Comparison of ENCODE assay signal across 30 mouse cellular contexts in the genomic region with DNA sequence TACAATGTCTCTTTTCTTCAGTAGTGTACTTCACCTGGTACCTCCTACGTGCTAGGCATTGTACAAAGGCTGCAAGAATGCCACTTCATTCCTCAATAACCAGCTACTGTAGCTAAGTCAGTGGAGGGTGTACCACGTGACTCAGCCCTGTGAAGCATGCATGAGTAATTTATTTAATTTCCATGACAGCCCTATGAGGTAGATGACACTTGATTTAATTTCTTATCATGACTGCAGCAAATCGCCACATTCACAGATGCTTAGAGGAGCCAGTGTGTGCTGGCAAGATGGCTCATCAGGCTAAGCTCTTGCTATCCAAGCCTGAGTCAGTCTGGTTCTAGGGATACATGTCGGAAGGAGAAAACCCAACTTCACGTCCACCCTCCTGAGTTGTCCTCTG.
A peak's percentile ranks its signal among the peaks of the same experiment; 100 is the strongest.
DNase-seq lines count a peak whose midpoint lies in the region; ATAC-seq and TF ChIP-seq lines count a peak whose summit lies in the region.
"Had no signal": no experiment of that assay in that cellular context is flagged by ENCODE, and none has a peak within 500 bp of the region (broad histone marks: within the 10 kb centered on the region; RNA-seq: fewer than 3 reads in every experiment).

No protein-coding gene starts in this region.

- WGBS in forebrain, embryonic 14.5 days, result 75% methylated on average over 5 of the region's 5 CpGs
- WGBS in forebrain, embryonic 12.5 days, result 80% methylated on average over 5 of the region's 5 CpGs
- WGBS in hindbrain, embryonic 14.5 days, result 61% methylated on average over 5 of the region's 5 CpGs
- 80% methylated on average over 5 of the region's 5 CpGs for WGBS in hindbrain, embryonic 12.5 days
- WGBS in midbrain, postnatal 0 days, result 73% methylated on average over 5 of the region's 5 CpGs
- 72% methylated on average over 5 of the region's 5 CpGs for WGBS in midbrain, embryonic 16.5 days

- no peak for TF ChIP-seq CTCF in midbrain, postnatal 0 days (IDR thresholded peaks at IDR 0.05)

- no peaks in the 10 kb centered on the region for H3K36me3 ChIP-seq in forebrain, embryonic 14.5 days (ENCODE audit: control insufficient read depth, insufficient read depth, low read length)
- H3K36me3 ChIP-seq in forebrain, embryonic 12.5 days (replicated peaks), result no peaks in the 10 kb centered on the region
- no peaks in the 10 kb centered on the region for H3K36me3 ChIP-seq in hindbrain, embryonic 14.5 days (replicated peaks; ENCODE audit: control insufficient read depth, insufficient read depth)
- H3K36me3 ChIP-seq in hindbrain, embryonic 12.5 days, result no peaks in the 10 kb centered on the region
- H3K36me3 ChIP-seq in midbrain, postnatal 0 days (ENCODE audit: insufficient read depth, low read length), result no peaks in the 10 kb centered on the region
- no peaks in the 10 kb centered on the region for H3K36me3 ChIP-seq in midbrain, embryonic 16.5 days (ENCODE audit: control insufficient read depth, insufficient read depth, low read length)
- H3K36me3 ChIP-seq: embryonic facial prominence, embryonic 12.5 days; embryonic facial prominence, embryonic 15.5 days; heart, embryonic 12.5 days; heart, embryonic 15.5 days; hindbrain, embryonic 10.5 days; hindbrain, embryonic 15.5 days had no signal

- no peak overlapping the region for H3K9ac ChIP-seq in forebrain, embryonic 14.5 days (ENCODE audit: low read length)
- no peak overlapping the region for H3K9ac ChIP-seq in forebrain, embryonic 12.5 days
- H3K9ac ChIP-seq in hindbrain, embryonic 14.5 days, result no peak overlapping the region
- no peak overlapping the region for H3K9ac ChIP-seq in hindbrain, embryonic 12.5 days
- H3K9ac ChIP-seq in midbrain, postnatal 0 days (replicated peaks; ENCODE audit: low read length, poor library complexity, severe bottlenecking), result no peak overlapping the region
- H3K9ac ChIP-seq in midbrain, embryonic 16.5 days (ENCODE audit: low read depth, low read length), result no peak overlapping the region
- H3K9ac ChIP-seq: embryonic facial prominence, embryonic 12.5 days; embryonic facial prominence, embryonic 15.5 days; forebrain, embryonic 13.5 days; heart, embryonic 12.5 days; heart, embryonic 15.5 days; hindbrain, embryonic 15.5 days had no signal

- H3K4me1 ChIP-seq in forebrain, embryonic 14.5 days (ENCODE audit: control insufficient read depth, insufficient read depth, low read length), result no peaks in the 10 kb centered on the region
- H3K4me1 ChIP-seq in forebrain, embryonic 12.5 days, result no peaks in the 10 kb centered on the region
- H3K4me1 ChIP-seq in hindbrain, embryonic 14.5 days (replicated peaks; ENCODE audit: control insufficient read depth, insufficient read depth, low read length), result 0 out of 2 replicates have a peak, but pooled peaks cover 6% of the 10 kb centered on the region
- 0 out of 2 replicates have a peak, but pooled peaks cover 2% of the 10 kb centered on the region for H3K4me1 ChIP-seq in hindbrain, embryonic 12.5 days
- H3K4me1 ChIP-seq in midbrain, postnatal 0 days (ENCODE audit: insufficient read depth, low read length), result no peaks in the 10 kb centered on the region
- H3K4me1 ChIP-seq in midbrain, embryonic 16.5 days (ENCODE audit: control insufficient read depth, insufficient read depth, low read length), result no peaks in the 10 kb centered on the region
- H3K4me1 ChIP-seq: embryonic facial prominence, embryonic 12.5 days; embryonic facial prominence, embryonic 15.5 days; forebrain, embryonic 13.5 days; heart, embryonic 12.5 days; heart, embryonic 15.5 days had no signal

- ATAC-seq in forebrain, embryonic 14.5 days, result no peak
- no peak; the same call in 1 of the 2 replicates for ATAC-seq in forebrain, embryonic 12.5 days (ENCODE audit: low FRiP score)
- ATAC-seq in hindbrain, embryonic 14.5 days (ENCODE audit: low FRiP score), result no peak
- no peak for ATAC-seq in hindbrain, embryonic 12.5 days (ENCODE audit: low FRiP score)
- ATAC-seq in midbrain, postnatal 0 days (ENCODE audit: low FRiP score), result no peak
- ATAC-seq in midbrain, embryonic 16.5 days, result no peak
- ATAC-seq: CD4-positive, CD25-positive, alpha-beta regulatory T cell, adult 4 months; forebrain, embryonic 13.5 days; inflammation-experienced regulatory T-cells, adult 6 months; intestine, embryonic 16.5 days had no signal

- H3K27me3 ChIP-seq in forebrain, embryonic 14.5 days (replicated peaks; ENCODE audit: control insufficient read depth, insufficient read depth, low read length), result no peaks in the 10 kb centered on the region
- H3K27me3 ChIP-seq in forebrain, embryonic 12.5 days, result no peaks in the 10 kb centered on the region
- H3K27me3 ChIP-seq in hindbrain, embryonic 14.5 days (ENCODE audit: control insufficient read depth, insufficient read depth, low read length), result no peaks in the 10 kb centered on the region
- H3K27me3 ChIP-seq in hindbrain, embryonic 12.5 days, result no peaks in the 10 kb centered on the region
- no peaks in the 10 kb centered on the region for H3K27me3 ChIP-seq in midbrain, postnatal 0 days (ENCODE audit: insufficient read depth, low read length)
- H3K27me3 ChIP-seq in midbrain, embryonic 16.5 days (ENCODE audit: control insufficient read depth, insufficient read depth, low read depth, low read length), result no peaks in the 10 kb centered on the region
- H3K27me3 ChIP-seq: embryonic facial prominence, embryonic 12.5 days; embryonic facial prominence, embryonic 15.5 days; forebrain, embryonic 13.5 days; heart, embryonic 12.5 days; heart, embryonic 15.5 days; hindbrain, embryonic 15.5 days had no signal

- no peak overlapping the region for H3K27ac ChIP-seq in forebrain, embryonic 14.5 days (ENCODE audit: low read depth, low read length)
- H3K27ac ChIP-seq in forebrain, embryonic 12.5 days, result no peak overlapping the region
- no peak overlapping the region for H3K27ac ChIP-seq in hindbrain, embryonic 14.5 days
- H3K27ac ChIP-seq in hindbrain, embryonic 12.5 days, result no peak overlapping the region
- H3K27ac ChIP-seq in midbrain, postnatal 0 days (ENCODE audit: low read depth, low read length), result no peak overlapping the region
- no peak overlapping the region for H3K27ac ChIP-seq in midbrain, embryonic 16.5 days (ENCODE audit: low read length)
- H3K27ac ChIP-seq: embryonic facial prominence, embryonic 12.5 days; embryonic facial prominence, embryonic 15.5 days; forebrain, embryonic 13.5 days; heart, embryonic 15.5 days; hindbrain, embryonic 10.5 days; hindbrain, embryonic 15.5 days had no signal

- DNase-seq in forebrain, embryonic 14.5 days (ENCODE audit: low spot score), result peak; percentile 48
- peak; percentile 43 for DNase-seq in hindbrain, embryonic 14.5 days (ENCODE audit: low spot score)
- DNase-seq in midbrain, postnatal 0 days (ENCODE audit: low spot score), result peak; percentile 16
- DNase-seq in brain, adult 2 months (ENCODE audit: low read depth, low spot score), result peak; percentile 50
- no peak for DNase-seq in gastrocnemius, adult 8-10 months (ENCODE audit: low spot score in 2 of 2)
- DNase-seq: adrenal gland, adult 2 months; adrenal gland, postnatal 14 days; B cell, adult 2 months; cerebellum, adult 11 months; cerebellum, adult 2 months; cerebellum, adult 9-11 months; cerebellum, postnatal 25 days; gastrocnemius, postnatal 10 days; gastrocnemius, postnatal 36 days; heart, postnatal 10 days; heart, postnatal 36 days; kidney, adult 18-20 months had no signal

- no peaks in the 10 kb centered on the region for H3K9me3 ChIP-seq in forebrain, embryonic 14.5 days (replicated peaks; ENCODE audit: control insufficient read depth, low read length)
- no peaks in the 10 kb centered on the region for H3K9me3 ChIP-seq in forebrain, embryonic 12.5 days
- no peaks in the 10 kb centered on the region for H3K9me3 ChIP-seq in hindbrain, embryonic 14.5 days (ENCODE audit: control insufficient read depth, low read length)
- no peaks in the 10 kb centered on the region for H3K9me3 ChIP-seq in hindbrain, embryonic 12.5 days (replicated peaks)
- no peaks in the 10 kb centered on the region for H3K9me3 ChIP-seq in midbrain, postnatal 0 days (ENCODE audit: low read length)
- H3K9me3 ChIP-seq in midbrain, embryonic 16.5 days (replicated peaks; ENCODE audit: control insufficient read depth, low read length, poor library complexity, severe bottlenecking), result no peaks in the 10 kb centered on the region
- H3K9me3 ChIP-seq: embryonic facial prominence, embryonic 12.5 days; embryonic facial prominence, embryonic 15.5 days; forebrain, embryonic 13.5 days; heart, embryonic 15.5 days; hindbrain, embryonic 15.5 days had no signal

- H3K4me3 ChIP-seq in forebrain, embryonic 14.5 days (ENCODE audit: low read depth, low read length), result no peak overlapping the region
- no peak overlapping the region for H3K4me3 ChIP-seq in forebrain, embryonic 12.5 days (replicated peaks)
- no peak overlapping the region for H3K4me3 ChIP-seq in hindbrain, embryonic 14.5 days (replicated peaks; ENCODE audit: low read length)
- no peak overlapping the region for H3K4me3 ChIP-seq in hindbrain, embryonic 12.5 days
- no peak overlapping the region for H3K4me3 ChIP-seq in midbrain, postnatal 0 days (ENCODE audit: low read depth, low read length)
- H3K4me3 ChIP-seq in midbrain, embryonic 16.5 days (ENCODE audit: low read depth, low read length), result no peak overlapping the region
- H3K4me3 ChIP-seq: embryonic facial prominence, embryonic 12.5 days; embryonic facial prominence, embryonic 15.5 days; forebrain, embryonic 13.5 days; heart, embryonic 12.5 days; heart, embryonic 15.5 days; hindbrain, embryonic 10.5 days; hindbrain, embryonic 15.5 days had no signal

- H3K4me2 ChIP-seq in forebrain, embryonic 14.5 days (ENCODE audit: low read length), result no peak overlapping the region
- H3K4me2 ChIP-seq in forebrain, embryonic 12.5 days, result no peak overlapping the region
- no peak overlapping the region for H3K4me2 ChIP-seq in hindbrain, embryonic 14.5 days (replicated peaks)
- no peak overlapping the region for H3K4me2 ChIP-seq in hindbrain, embryonic 12.5 days (replicated peaks)
- H3K4me2 ChIP-seq in midbrain, postnatal 0 days (ENCODE audit: low read depth, low read length, poor library complexity, severe bottlenecking), result no peak overlapping the region
- H3K4me2 ChIP-seq in midbrain, embryonic 16.5 days (ENCODE audit: low read length), result no peak overlapping the region
- H3K4me2 ChIP-seq: embryonic facial prominence, embryonic 12.5 days; embryonic facial prominence, embryonic 15.5 days; forebrain, embryonic 13.5 days; heart, embryonic 12.5 days; heart, embryonic 15.5 days; hindbrain, embryonic 15.5 days had no signal

Comparison
In these comparisons a context has a peak if more than half of its experiments do, and no peak if none do; other contexts are left out.
1. DNase-seq: peak in forebrain, embryonic 14.5 days (single experiment), hindbrain, embryonic 14.5 days (single experiment), midbrain, postnatal 0 days (single experiment) and brain, adult 2 months (single experiment); none in gastrocnemius, adult 8-10 months (0 of 2).